26 mouse cellular contexts compared by ENCODE assay signal in the genomic region with DNA sequence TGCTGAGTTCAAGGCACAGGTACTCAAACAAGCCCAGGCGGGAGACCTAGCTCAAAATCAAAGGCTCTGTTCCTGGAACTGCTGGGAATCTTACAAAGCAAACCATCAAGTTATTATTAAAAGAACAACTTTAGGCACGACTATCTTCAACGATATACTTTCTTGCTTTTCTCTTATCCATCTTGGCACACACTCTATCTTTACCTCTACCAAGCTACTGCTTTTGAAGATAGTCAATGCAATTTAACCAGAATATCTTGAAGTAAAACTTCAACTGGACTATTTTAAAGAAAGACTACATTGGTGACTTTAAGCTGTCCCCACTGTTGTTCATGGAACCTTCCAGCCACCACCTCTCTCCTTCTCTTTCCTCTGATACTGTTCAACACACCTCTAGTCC.
DNase-seq lines count a peak whose midpoint lies in the region; ATAC-seq and TF ChIP-seq lines count a peak whose summit lies in the region.
"Had no signal": no experiment of that assay in that cellular context is flagged by ENCODE, and none has a peak within 500 bp of the region (broad histone marks: within the 10 kb centered on the region; RNA-seq: fewer than 3 reads in every experiment).

No protein-coding gene starts in this region.

- 59% methylated on average over 3 of the region's 3 CpGs for WGBS in heart, embryonic 10.5 days
- WGBS in intestine, postnatal 0 days: 56% methylated on average over 3 of the region's 3 CpGs
- 51% methylated on average over 3 of the region's 3 CpGs for WGBS in intestine, embryonic 15.5 days
- WGBS in forebrain, embryonic 15.5 days: 74% methylated on average over 3 of the region's 3 CpGs

- no peaks in the 10 kb centered on the region for H3K9me3 ChIP-seq in heart, embryonic 10.5 days
- no peaks in the 10 kb centered on the region for H3K9me3 ChIP-seq in intestine, postnatal 0 days (ENCODE audit: control insufficient read depth)
- no peaks in the 10 kb centered on the region for H3K9me3 ChIP-seq in intestine, embryonic 15.5 days
- no peaks in the 10 kb centered on the region for H3K9me3 ChIP-seq in MEL (replicated peaks; ENCODE audit: insufficient read depth, low read length)
- no peaks in the 10 kb centered on the region for H3K9me3 ChIP-seq in forebrain, embryonic 15.5 days
- H3K9me3 ChIP-seq: forebrain, embryonic 13.5 days; heart, embryonic 15.5 days; hindbrain, embryonic 15.5 days; neural tube, embryonic 15.5 days had no signal

- no peak overlapping the region for H3K4me3 ChIP-seq in heart, embryonic 10.5 days
- no peak overlapping the region for H3K4me3 ChIP-seq in intestine, postnatal 0 days (ENCODE audit: low read depth, low read length)
- H3K4me3 ChIP-seq in intestine, embryonic 15.5 days (replicated peaks): no peak overlapping the region
- no peak overlapping the region for H3K4me3 ChIP-seq in MEL (ENCODE audit: control insufficient read depth in 1 of 2, insufficient read depth in 1 of 2, low read depth in 2 of 2, low read length in 2 of 2)
- H3K4me3 ChIP-seq in forebrain, embryonic 15.5 days: no peak overlapping the region
- H3K4me3 ChIP-seq: forebrain, embryonic 13.5 days; heart, embryonic 15.5 days; hindbrain, embryonic 10.5 days; hindbrain, embryonic 15.5 days; limb, embryonic 12.5 days; neural tube, embryonic 15.5 days had no signal

- H3K27ac ChIP-seq in heart, embryonic 10.5 days: peak overlapping the region; percentile 59
- 0 out of 2 replicates have a peak overlapping the region, but pooled peaks have one; percentile 50 for H3K27ac ChIP-seq in intestine, postnatal 0 days (ENCODE audit: low read depth, low read length)
- H3K27ac ChIP-seq in intestine, embryonic 15.5 days: no peak overlapping the region
- no peak overlapping the region for H3K27ac ChIP-seq in MEL (ENCODE audit: control insufficient read depth, low read depth, low read length)
- H3K27ac ChIP-seq in forebrain, embryonic 15.5 days (replicated peaks): no peak overlapping the region
- H3K27ac ChIP-seq: forebrain, embryonic 13.5 days; hindbrain, embryonic 10.5 days; hindbrain, embryonic 15.5 days; limb, embryonic 12.5 days; neural tube, embryonic 15.5 days had no signal

- H3K79me2 ChIP-seq in MEL (ENCODE audit: control insufficient read depth, insufficient read depth, low read length, poor library complexity): no peaks in the 10 kb centered on the region

- intact Hi-C loops in heart, postnatal 14 days (cut with DNase I): no loop called here

- ATAC-seq in intestine, postnatal 0 days: no peak
- no peak for ATAC-seq in intestine, embryonic 15.5 days
- 0 out of 2 replicates have a peak, but pooled peaks have one; percentile 28 for ATAC-seq in megakaryocyte progenitor cell, adult 5-6 weeks (replicated peaks; ENCODE audit: poor library complexity)
- ATAC-seq in forebrain, embryonic 15.5 days (replicated peaks): no peak
- ATAC-seq: CD4-positive, CD25-positive, alpha-beta regulatory T cell, adult 4 months; forebrain, embryonic 13.5 days; inflammation-experienced regulatory T-cells, adult 6 months had no signal

- no peaks in the 10 kb centered on the region for H3K27me3 ChIP-seq in heart, embryonic 10.5 days (ENCODE audit: insufficient read depth, poor library complexity, severe bottlenecking)
- no peaks in the 10 kb centered on the region for H3K27me3 ChIP-seq in intestine, postnatal 0 days (replicated peaks; ENCODE audit: control insufficient read depth, insufficient read depth, low read length)
- no peaks in the 10 kb centered on the region for H3K27me3 ChIP-seq in intestine, embryonic 15.5 days (replicated peaks)
- H3K27me3 ChIP-seq in MEL (ENCODE audit: control insufficient read depth in 1 of 2, insufficient read depth in 2 of 2, low read length in 2 of 2): no peaks in the 10 kb centered on the region
- no peaks in the 10 kb centered on the region for H3K27me3 ChIP-seq in forebrain, embryonic 15.5 days
- H3K27me3 ChIP-seq: forebrain, embryonic 13.5 days; heart, embryonic 15.5 days; hindbrain, embryonic 15.5 days; limb, embryonic 12.5 days; neural tube, embryonic 15.5 days had no signal

- H3K9ac ChIP-seq in intestine, postnatal 0 days (ENCODE audit: low read depth, low read length): no peak overlapping the region
- H3K9ac ChIP-seq in intestine, embryonic 15.5 days: no peak overlapping the region
- H3K9ac ChIP-seq in MEL (ENCODE audit: control insufficient read depth, low read depth, low read length, poor library complexity, severe bottlenecking): no peak overlapping the region
- H3K9ac ChIP-seq in forebrain, embryonic 15.5 days (replicated peaks): no peak overlapping the region
- H3K9ac ChIP-seq: forebrain, embryonic 13.5 days; heart, embryonic 15.5 days; hindbrain, embryonic 15.5 days; limb, embryonic 12.5 days; neural tube, embryonic 15.5 days had no signal

- no peak for TF ChIP-seq RAD21 in MEL (IDR thresholded peaks at IDR 0.05; ENCODE audit: low read depth, low read length)

- peak; percentile 45 to 66; a peak in 3 of 4 replicates for TF ChIP-seq EP300 in MEL (IDR thresholded peaks at IDR 0.05; ENCODE audit: low read depth in 1 of 2, low read length in 2 of 2)

- TF ChIP-seq CTCF in intestine, postnatal 0 days (IDR thresholded peaks at IDR 0.05; ENCODE audit: low read depth): no peak
- no peak for TF ChIP-seq CTCF in MEL (IDR thresholded peaks at IDR 0.05 in 2 of 3, conservative IDR thresholded peaks at IDR 0.05 in 1 of 3; ENCODE audit: control insufficient read depth in 1 of 3, insufficient read depth in 1 of 3, low read depth in 2 of 3, low read length in 3 of 3, poor library complexity in 1 of 3, severe bottlenecking in 1 of 3)

- peaks cover 33% of the 10 kb centered on the region for H3K36me3 ChIP-seq in heart, embryonic 10.5 days
- H3K36me3 ChIP-seq in intestine, postnatal 0 days (ENCODE audit: control insufficient read depth, insufficient read depth): peaks cover 14% of the 10 kb centered on the region
- H3K36me3 ChIP-seq in intestine, embryonic 15.5 days: peaks cover 8% of the 10 kb centered on the region; the same call in 1 of the 2 replicates
- peaks cover 0 to 9% of the 10 kb centered on the region in 2 experiments; a peak in 1 of 4 replicates for H3K36me3 ChIP-seq in MEL (ENCODE audit: control insufficient read depth in 1 of 2, insufficient read depth in 2 of 2, low read length in 2 of 2)
- peaks cover 10% of the 10 kb centered on the region; the same call in 1 of the 2 replicates for H3K36me3 ChIP-seq in forebrain, embryonic 15.5 days

- no peak overlapping the region for H3K4me2 ChIP-seq in intestine, postnatal 0 days (replicated peaks; ENCODE audit: low read depth)
- H3K4me2 ChIP-seq in intestine, embryonic 15.5 days (replicated peaks): no peak overlapping the region
- H3K4me2 ChIP-seq in forebrain, embryonic 15.5 days (replicated peaks): no peak overlapping the region
- H3K4me2 ChIP-seq: forebrain, embryonic 13.5 days; hindbrain, embryonic 15.5 days; limb, embryonic 12.5 days; liver, embryonic 11.5 days; neural tube, embryonic 15.5 days had no signal

- H3K4me1 ChIP-seq in heart, embryonic 10.5 days: peaks cover 54% of the 10 kb centered on the region
- H3K4me1 ChIP-seq in intestine, postnatal 0 days (replicated peaks; ENCODE audit: control insufficient read depth, insufficient read depth, low read length): no peaks in the 10 kb centered on the region
- peaks cover 15% of the 10 kb centered on the region for H3K4me1 ChIP-seq in intestine, embryonic 15.5 days (replicated peaks)
- H3K4me1 ChIP-seq in MEL (ENCODE audit: control insufficient read depth in 1 of 2, insufficient read depth in 2 of 2, low read length in 2 of 2): peaks cover 4% of the 10 kb centered on the region in 2 experiments; a peak in 3 of 4 replicates
- H3K4me1 ChIP-seq in forebrain, embryonic 15.5 days: peaks cover 57% of the 10 kb centered on the region

- TF ChIP-seq POLR2A in MEL (IDR thresholded peaks at IDR 0.05; ENCODE audit: control insufficient read depth in 1 of 2, insufficient read depth in 1 of 2, low read depth in 1 of 2, low read length in 2 of 2, poor library complexity in 1 of 2): no peak

- no peak for DNase-seq in heart, embryonic 10.5 days (ENCODE audit: low spot score)
- no peak for DNase-seq in heart, postnatal 14 days
- DNase-seq in MEL (ENCODE audit: low read depth, low spot score): no peak
- DNase-seq: adrenal gland, postnatal 25 days; cerebellum, adult 8-10 months; cerebellum, postnatal 25 days; layer of hippocampus, postnatal 36 days; lung, adult 18-20 months; lung, postnatal 4 days; midbrain, embryonic 14.5 days; retina, postnatal 1 day; right cerebral cortex, postnatal 14 days; thymus, postnatal 4 days had no signal

TF ChIP-seq in MEL, 35 proteins besides CTCF, POLR2A, EP300 and RAD21:
- TF ChIP-seq MYB (IDR thresholded peaks at IDR 0.05; ENCODE audit: low read depth, low read length) (no peak), TCF12 (IDR thresholded peaks at IDR 0.05; ENCODE audit: low read depth, low read length) (peak; percentile 63; the same call in 1 of the 2 replicates), GATA1 (IDR thresholded peaks at IDR 0.05; ENCODE audit: low read depth, low read length) (peak; percentile 37; the same call in 1 of the 2 replicates)

Comparison
In these comparisons a context has a peak if more than half of its experiments do, and no peak if none do; other contexts are left out.
1. H3K27ac ChIP-seq: peak in heart, embryonic 10.5 days (single experiment) and intestine, postnatal 0 days (single experiment); none in intestine, embryonic 15.5 days (single experiment), MEL (single experiment) and forebrain, embryonic 15.5 days (single experiment).